Mouse (Mus musculus): ENCODE data around the gene Tmem260. TPM values are rescaled to one million over a fixed set of nuclear protein-coding genes. Genes with fewer than 3 reads are reported as not detected.
"Not testable (repeated sequence)": the region's sequence is repeated elsewhere in the genome, so short reads cannot be mapped to it uniquely, and the experiment has no call there.

The Tmem260 gene
- total RNA-seq, 2 experiments from 2014 or later: 24.6 to 26.8 TPM

GRCm38 (mm10) chr14:48475370-48475769, 29.4 kb downstream of the Tmem260 start:
- DNase-seq (ENCODE audit: low spot score in 2 of 2): no peak
- intact Hi-C loops (cut with DNase I): no loop called here

DNA sequence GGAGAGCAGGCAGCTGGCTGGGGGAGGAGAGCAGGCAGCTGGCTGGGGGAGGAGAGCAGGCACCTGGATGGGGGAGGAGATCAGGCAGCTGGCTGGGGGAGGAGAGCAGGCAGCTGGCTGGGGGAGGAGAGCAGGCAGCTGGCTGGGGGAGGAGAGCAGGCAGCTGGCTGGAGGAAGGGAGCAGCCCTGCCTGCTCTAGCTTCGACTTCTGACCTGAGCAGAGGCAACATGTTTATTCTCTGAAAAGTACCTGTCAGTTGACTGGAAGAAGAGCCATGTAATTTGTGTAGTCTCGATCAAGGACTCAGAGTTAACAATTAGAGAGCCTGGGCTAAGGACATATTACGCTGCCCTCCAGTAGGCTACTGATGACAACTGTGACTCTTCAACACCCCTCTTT, 29.9 kb downstream of the Tmem260 start:
- intact Hi-C loops (cut with DNase I); DNase-seq (ENCODE audit: low spot score in 2 of 2): not testable (repeated sequence)

GRCm38 (mm10) chr14:48476278-48476677, 30.4 kb downstream of the Tmem260 start:
- intact Hi-C loops (cut with DNase I): no loop called here
- no peak for DNase-seq (ENCODE audit: low spot score in 2 of 2)

DNA sequence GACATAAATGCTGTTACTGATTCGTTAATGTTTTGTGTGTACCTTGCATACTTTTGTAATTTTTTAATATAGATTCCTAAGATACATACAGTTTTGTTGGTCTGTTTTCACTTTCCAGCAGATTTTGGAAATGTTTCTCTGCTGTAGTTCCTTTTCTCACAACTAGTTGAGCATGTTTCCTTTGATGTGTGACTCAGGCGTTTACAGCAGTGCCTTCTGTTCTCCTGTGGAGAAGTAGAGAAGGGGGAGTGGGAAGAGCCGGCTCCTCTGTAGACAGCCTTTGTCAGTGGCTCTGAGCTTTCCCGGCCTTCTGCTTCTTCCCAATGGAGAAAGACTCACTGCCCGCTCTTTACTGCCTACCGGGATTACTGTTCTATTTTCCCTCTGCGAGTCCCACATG, 35.7 kb downstream of the Tmem260 start:
- intact Hi-C loops (cut with DNase I): no loop called here
- DNase-seq (ENCODE audit: low spot score in 2 of 2): peak; percentile 11 to 63

GRCm38 (mm10) chr14:48482762-48483161, 36.8 kb downstream of the Tmem260 start:
- no peak for DNase-seq (ENCODE audit: low spot score in 2 of 2)

GRCm38 (mm10) chr14:48493896-48494295, 48.0 kb downstream of the Tmem260 start:
- DNase-seq (ENCODE audit: low spot score in 2 of 2): peak in 1 of 2 experiments; percentile 17
- intact Hi-C loops (cut with DNase I): loop anchor here (2.0 kb wide), 1 partner anchor 123 kb away; no protein-coding TSS in a partner anchor

More at GRCm38 (mm10) chr14:48482762-48483161, 36.8 kb downstream of the Tmem260 start:
- intact Hi-C loops (cut with DNase I): no loop called here

GRCm38 (mm10) chr14:48502573-48502972, 56.6 kb downstream of the Tmem260 start:
- intact Hi-C loops (cut with DNase I): no loop called here
- no peak for DNase-seq (ENCODE audit: low spot score in 2 of 2)

- intact Hi-C loops (cut with DNase I): no loop called here
Measured at GRCm38 (mm10) chr14:48503691-48504565, 58.0 kb downstream of the Tmem260 start.

DNA sequence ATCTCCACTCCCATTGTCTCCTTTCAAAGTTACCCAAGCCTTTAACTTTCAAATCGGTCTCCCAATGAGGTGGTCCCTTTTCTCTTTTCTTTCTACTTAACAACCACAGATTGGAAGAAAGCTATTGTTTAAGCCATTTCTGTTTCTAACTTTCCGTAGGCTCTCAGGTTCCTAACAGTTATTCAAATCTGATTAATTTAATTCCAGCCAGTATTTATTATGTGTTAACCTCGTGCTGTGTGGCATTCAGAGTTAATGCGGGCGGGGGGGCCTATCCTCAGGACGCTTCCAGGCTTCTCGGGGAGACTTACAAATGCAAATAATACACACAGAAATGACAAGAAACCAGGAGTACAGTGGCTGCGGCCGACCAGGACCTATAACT, 58.6 kb downstream of the Tmem260 start:
- no peak for DNase-seq (ENCODE audit: low spot score in 2 of 2)
- intact Hi-C loops (cut with DNase I): no loop called here

More at GRCm38 (mm10) chr14:48503691-48504565, 58.0 kb downstream of the Tmem260 start:
- DNase-seq (ENCODE audit: low spot score in 2 of 2): no peak

- no peak for DNase-seq (ENCODE audit: low spot score in 2 of 2)
- intact Hi-C loops (cut with DNase I): no loop called here
Measured at GRCm38 (mm10) chr14:48505606-48506005, 59.7 kb downstream of the Tmem260 start.

- intact Hi-C loops (cut with DNase I): no loop called here
- no peak for DNase-seq (ENCODE audit: low spot score in 2 of 2)
Measured at GRCm38 (mm10) chr14:48507376-48507775, 61.5 kb downstream of the Tmem260 start.

GRCm38 (mm10) chr14:48509131-48509530, 63.2 kb downstream of the Tmem260 start:
- intact Hi-C loops (cut with DNase I): no loop called here
- DNase-seq (ENCODE audit: low spot score in 2 of 2): no peak

DNA sequence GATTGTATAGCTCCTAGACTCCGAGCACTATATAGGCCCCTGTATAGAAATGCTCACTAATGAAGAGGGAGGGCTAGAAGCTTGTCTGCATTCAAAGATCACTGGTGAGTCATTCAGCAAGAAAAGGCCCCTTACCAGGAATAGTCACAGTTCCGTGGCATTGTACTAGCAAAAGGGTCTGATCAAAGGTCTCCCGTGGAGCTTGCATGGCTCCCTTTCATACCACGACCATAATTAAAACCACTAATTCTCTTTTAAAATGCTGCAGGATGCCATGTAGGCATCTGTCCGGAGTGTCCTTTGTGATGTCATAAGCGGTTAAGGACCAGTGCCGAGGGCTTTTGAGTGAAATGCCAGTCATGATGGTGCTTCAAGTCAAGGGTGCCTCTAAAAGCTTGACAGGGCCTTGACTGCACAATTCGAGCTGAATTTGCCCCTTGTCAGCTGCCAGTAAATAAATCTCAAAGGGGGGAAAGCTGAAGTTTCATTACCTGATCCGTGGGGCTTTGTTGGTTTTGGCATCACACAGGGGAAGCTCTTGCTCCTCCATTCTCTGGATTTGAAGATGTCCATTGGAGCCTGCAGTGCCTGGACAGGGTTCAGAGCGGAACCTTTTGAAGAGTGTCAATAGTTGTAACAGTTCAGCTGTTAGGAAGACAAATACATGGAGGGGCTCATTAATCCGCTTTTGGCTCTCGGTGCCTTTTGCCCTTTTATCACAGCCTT, 67.3 kb downstream of the Tmem260 start:
- intact Hi-C loops (cut with DNase I): no loop called here
- DNase-seq (ENCODE audit: low spot score in 2 of 2): no peak

GRCm38 (mm10) chr14:48513824-48514493, 68.0 kb downstream of the Tmem260 start:
- intact Hi-C loops (cut with DNase I): no loop called here
- no peak for DNase-seq (ENCODE audit: low spot score in 2 of 2)

GRCm38 (mm10) chr14:48514620-48515019, 68.7 kb downstream of the Tmem260 start:
- DNase-seq (ENCODE audit: low spot score in 2 of 2): no peak
- intact Hi-C loops (cut with DNase I): no loop called here

- intact Hi-C loops (cut with DNase I): no loop called here
- no peak for DNase-seq (ENCODE audit: low spot score in 2 of 2)
Measured at GRCm38 (mm10) chr14:48515538-48515937, 69.6 kb downstream of the Tmem260 start.

- intact Hi-C loops (cut with DNase I): loop anchor here (5.0 to 10.0 kb wide), 2 partner anchors 464 to 591 kb away; no protein-coding TSS in a partner anchor
- DNase-seq (ENCODE audit: low spot score in 2 of 2): no peak
Measured at GRCm38 (mm10) chr14:48523361-48523760, 77.4 kb downstream of the Tmem260 start.

DNA sequence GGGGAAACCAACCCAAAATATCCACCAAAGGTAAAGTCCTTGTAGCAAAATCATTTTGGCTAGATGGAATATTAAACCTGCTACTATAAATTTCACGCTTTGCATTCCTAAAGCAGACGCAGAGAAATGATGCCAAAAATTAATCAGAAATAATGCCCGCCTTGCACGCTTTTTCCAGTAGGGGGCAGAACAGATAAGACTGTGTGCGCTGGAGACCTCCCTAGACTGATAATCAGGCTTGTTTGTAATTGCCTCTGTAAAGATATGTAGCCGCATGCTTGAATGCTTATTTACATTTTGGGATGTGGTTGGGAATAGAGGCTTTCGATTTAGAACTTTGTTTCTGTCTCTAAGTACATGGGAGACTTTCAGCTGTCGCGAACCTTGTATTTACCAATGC, 78.2 kb downstream of the Tmem260 start:
- DNase-seq (ENCODE audit: low spot score in 2 of 2): peak; percentile 26 to 31

GRCm38 (mm10) chr14:48525055-48525454, 79.1 kb downstream of the Tmem260 start:
- intact Hi-C loops (cut with DNase I): loop anchor here (10.0 kb wide), 1 partner anchor 590 kb away; no protein-coding TSS in a partner anchor
- DNase-seq (ENCODE audit: low spot score in 2 of 2): no peak

More for the DNA sequence above, 78.2 kb downstream of the Tmem260 start:
- intact Hi-C loops (cut with DNase I): loop anchor here (5.0 to 10.0 kb wide), 2 partner anchors 463 to 591 kb away; no protein-coding TSS in a partner anchor

- intact Hi-C loops (cut with DNase I): no loop called here
- no peak for DNase-seq (ENCODE audit: low spot score in 2 of 2)
Measured at GRCm38 (mm10) chr14:48530629-48531028, 84.7 kb downstream of the Tmem260 start.
